In genomic region chr13:114980831-114981419, GRCm38 (mm10) we compare ENCODE assay signal across 9 mouse cellular contexts. TPM values are rescaled to one million over a fixed set of nuclear protein-coding genes. Genes with fewer than 3 reads are reported as not detected.
DNase-seq lines count a peak whose midpoint lies in the region; ATAC-seq and TF ChIP-seq lines count a peak whose summit lies in the region.
"Had no signal": no experiment of that assay in that cellular context is flagged by ENCODE, and none has a peak within 500 bp of the region (broad histone marks: within the 10 kb centered on the region; RNA-seq: fewer than 3 reads in every experiment).

No protein-coding gene starts in this region.

- POLR2A ChIA-PET in Patski (lab: Charles Lee), result no interaction called here

- no peaks in the 10 kb centered on the region for H3K4me1 ChIP-seq in intestine, postnatal 0 days (replicated peaks; ENCODE audit: control insufficient read depth, insufficient read depth, low read length)
- no peaks in the 10 kb centered on the region for H3K4me1 ChIP-seq in intestine, embryonic 16.5 days (ENCODE audit: control insufficient read depth, insufficient read depth, low read length)
- H3K4me1 ChIP-seq in liver, embryonic 14.5 days (replicated peaks; ENCODE audit: control insufficient read depth in 2 of 2, insufficient read depth in 2 of 2, low read length in 1 of 2), result no peaks in the 10 kb centered on the region
- H3K4me1 ChIP-seq: limb, embryonic 13.5 days had no signal

- 52% methylated on average over 10 of the region's 10 CpGs for WGBS in intestine, postnatal 0 days
- WGBS in intestine, embryonic 16.5 days, result 54% methylated on average over 10 of the region's 10 CpGs
- 35% methylated on average over 10 of the region's 10 CpGs for WGBS in liver, embryonic 14.5 days (ENCODE audit: insufficient replicate concordance)

- CTCF ChIA-PET in Patski (lab: Charles Lee), result interaction anchor here (0.6 to 2.1 kb wide), 8 partner anchors 9 to 239 kb away, joined by 3 to 6 read pairs (median 4); no protein-coding TSS in a partner anchor

- H3K9ac ChIP-seq in intestine, postnatal 0 days (ENCODE audit: low read depth, low read length), result no peak overlapping the region
- H3K9ac ChIP-seq in intestine, embryonic 16.5 days (ENCODE audit: low read depth, low read length), result no peak overlapping the region
- H3K9ac ChIP-seq in liver, embryonic 14.5 days (replicated peaks), result no peak overlapping the region
- H3K9ac ChIP-seq: limb, embryonic 13.5 days had no signal

- H3K4me3 ChIP-seq in intestine, postnatal 0 days (ENCODE audit: low read depth, low read length), result no peak overlapping the region
- no peak overlapping the region for H3K4me3 ChIP-seq in intestine, embryonic 16.5 days (ENCODE audit: low read length)
- no peak overlapping the region for H3K4me3 ChIP-seq in liver, embryonic 14.5 days (ENCODE audit: insufficient read depth in 1 of 2, low read depth in 2 of 2, low read length in 2 of 2)
- H3K4me3 ChIP-seq: limb, embryonic 13.5 days had no signal

- TF ChIP-seq EP300 in liver, embryonic 14.5 days (IDR thresholded peaks at IDR 0.05; ENCODE audit: low read depth), result no peak

- H3K27ac ChIP-seq in intestine, postnatal 0 days (ENCODE audit: low read depth, low read length), result no peak overlapping the region
- H3K27ac ChIP-seq in intestine, embryonic 16.5 days (ENCODE audit: low read length), result no peak overlapping the region
- no peak overlapping the region for H3K27ac ChIP-seq in liver, embryonic 14.5 days
- H3K27ac ChIP-seq: limb, embryonic 13.5 days had no signal

- ATAC-seq in intestine, postnatal 0 days, result no peak
- ATAC-seq in intestine, embryonic 16.5 days, result no peak
- no peak for ATAC-seq in Patski
- ATAC-seq in liver, embryonic 14.5 days (ENCODE audit: insufficient read depth), result no peak
- ATAC-seq in activated CD4-positive, CD25-positive, alpha-beta regulatory T cell, adult 4 months, result no peak

- DNase-seq in A20 (ENCODE audit: low read depth, low spot score) (peak; percentile 27), Patski (ENCODE audit: low read depth, low spot score) (no peak)
- peak in 1 of 3 experiments; percentile 7 for DNase-seq in liver, embryonic 14.5 days (ENCODE audit: low read depth in 3 of 3, low spot score in 3 of 3)
- DNase-seq in urinary bladder, postnatal 36 days (ENCODE audit: low spot score in 2 of 2), result no peak
- no peak for DNase-seq in frontal cortex, postnatal 36 days (ENCODE audit: low spot score in 2 of 2)

- in situ Hi-C loops in Patski (cut with MboI; ENCODE audit: low pct_unique_long_range_greater_than_20kb), result loop anchor here (10.0 kb wide), 1 partner anchor 1734 kb away; no protein-coding TSS in a partner anchor

- no peak overlapping the region for H3K4me2 ChIP-seq in intestine, postnatal 0 days (replicated peaks; ENCODE audit: low read depth)
- H3K4me2 ChIP-seq in intestine, embryonic 16.5 days (ENCODE audit: low read depth, low read length), result no peak overlapping the region
- no peak overlapping the region for H3K4me2 ChIP-seq in liver, embryonic 14.5 days (ENCODE audit: low read depth)
- H3K4me2 ChIP-seq: limb, embryonic 13.5 days had no signal

- no peaks in the 10 kb centered on the region for H3K9me3 ChIP-seq in intestine, postnatal 0 days (ENCODE audit: control insufficient read depth)
- H3K9me3 ChIP-seq in intestine, embryonic 16.5 days (ENCODE audit: control insufficient read depth, low read length), result no peaks in the 10 kb centered on the region
- no peaks in the 10 kb centered on the region for H3K9me3 ChIP-seq in liver, embryonic 14.5 days (ENCODE audit: control insufficient read depth, low read length)
- H3K9me3 ChIP-seq: limb, embryonic 13.5 days had no signal

- H3K36me3 ChIP-seq in intestine, postnatal 0 days (ENCODE audit: control insufficient read depth, insufficient read depth), result peaks cover 8% of the 10 kb centered on the region
- no peaks in the 10 kb centered on the region for H3K36me3 ChIP-seq in intestine, embryonic 16.5 days (ENCODE audit: control insufficient read depth, insufficient read depth, low read length)
- no peaks in the 10 kb centered on the region for H3K36me3 ChIP-seq in liver, embryonic 14.5 days (replicated peaks; ENCODE audit: control insufficient read depth, insufficient read depth, low read depth)
- H3K36me3 ChIP-seq: limb, embryonic 13.5 days had no signal

- no peaks in the 10 kb centered on the region for H3K27me3 ChIP-seq in intestine, postnatal 0 days (replicated peaks; ENCODE audit: control insufficient read depth, insufficient read depth, low read length)
- no peaks in the 10 kb centered on the region for H3K27me3 ChIP-seq in intestine, embryonic 16.5 days (replicated peaks; ENCODE audit: control insufficient read depth, insufficient read depth, low read length)
- H3K27me3 ChIP-seq in Patski, result no peaks in the 10 kb centered on the region
- no peaks in the 10 kb centered on the region for H3K27me3 ChIP-seq in liver, embryonic 14.5 days (ENCODE audit: control insufficient read depth, insufficient read depth, low read length)
- H3K27me3 ChIP-seq: limb, embryonic 13.5 days had no signal

- peak; percentile 66 for TF ChIP-seq CTCF in intestine, postnatal 0 days (IDR thresholded peaks at IDR 0.05; ENCODE audit: low read depth)
- peak; percentile 49 for TF ChIP-seq CTCF in Patski (IDR thresholded peaks at IDR 0.05)
- peak; percentile 33; the same call in 1 of the 2 replicates for TF ChIP-seq CTCF in liver, embryonic 14.5 days (IDR thresholded peaks at IDR 0.05; ENCODE audit: low read depth)

RNA-seq across cellular contexts. Expression of gene Itga2, which starts 49.0 kb away (rescaled TPM):
- 4.3 and 4.8 TPM in 2 replicates for polyA plus RNA-seq in intestine, postnatal 0 days (2015; fragmentation: Nextera tagmentation; extraction: Ambion mirVana)
- 4.3 and 5.9 TPM in 2 replicates for polyA plus RNA-seq in intestine, embryonic 16.5 days (2015; fragmentation: Nextera tagmentation; extraction: Ambion mirVana)
- 0.40 TPM for polyA plus RNA-seq in Patski (2021)
- 0.29 and 0.47 TPM in 2 replicates for polyA plus RNA-seq in liver, embryonic 14.5 days (2012; rRNA removed)
- 0.58 and 0.72 TPM in 2 replicates for polyA plus RNA-seq in liver, embryonic 14.5 days (2014; fragmentation: Nextera tagmentation; extraction: Ambion mirVana)
- polyA plus RNA-seq in activated CD4-positive, CD25-positive, alpha-beta regulatory T cell, adult 4 months (2017; shearing (Covaris generic)), result 1 to 10 TPM; 8.1 to 9.7 TPM
